Mouse (Mus musculus) bone marrow, adult 2 months (tissue): ENCODE measurements around the gene Srprb. TPM values are rescaled to one million over a fixed set of nuclear protein-coding genes. Genes with fewer than 3 reads are reported as not detected.

Source experiments
- H3K27ac ChIP-seq: fragments of 200-500 bp; 2 replicates; pipeline ENCODE4 v1.5.1; 2012; ENCODE audit warnings: low read depth, mild to moderate bottlenecking, control low read depth, inconsistent platforms, low read length; ENCODE audit not compliant: control insufficient read depth, poor library complexity, insufficient read depth
- H3K4me1 ChIP-seq: fragments of 200-500 bp; 2 replicates; pipeline ENCODE4 v1.6.1; 2011; ENCODE audit warnings: low read length; ENCODE audit not compliant: control insufficient read depth, insufficient read depth
- H3K4me3 ChIP-seq: fragments of 200-500 bp; replicated peaks from 2 replicates; pipeline ENCODE3; 2011; ENCODE audit warnings: mild to moderate bottlenecking, low read depth, low read length, control low read depth; ENCODE audit not compliant: control insufficient read depth
- CTCF ChIP-seq: fragments of 200-500 bp; IDR thresholded peaks from 2 replicates; pipeline ENCODE4 v1.5.1; 2011; ENCODE audit warnings: low read length, control low read depth; ENCODE audit not compliant: control insufficient read depth, insufficient read depth
- POLR2A ChIP-seq: fragments of 200-500 bp; IDR thresholded peaks from 2 replicates; pipeline ENCODE4 v1.6.1; 2011; ENCODE audit warnings: low read depth, mild to moderate bottlenecking, control low read depth, low read length, borderline replicate concordance; ENCODE audit not compliant: control insufficient read depth
- WGBS: fragments of 180-500 bp; shearing (Covaris S2); methylation state at CpG from one replicate; pipeline ENCODE4 v1.1.7; 2018; 5-methylcytosine and 5-hydroxymethylcytosine counted together
- polyA plus RNA-seq: library from polyadenylated mRNA; stranded (reverse); fragments of >200 nt; gene quantifications from 2 replicates; pipeline ENCODE4 v1.2.4, GENCODE M21; 2011; ENCODE audit warnings: low replicate concordance; ENCODE audit not compliant: missing spikeins, insufficient read depth, insufficient read length

The Srprb gene
- polyA plus RNA-seq, 1 experiment = 5.3 TPM

DNA sequence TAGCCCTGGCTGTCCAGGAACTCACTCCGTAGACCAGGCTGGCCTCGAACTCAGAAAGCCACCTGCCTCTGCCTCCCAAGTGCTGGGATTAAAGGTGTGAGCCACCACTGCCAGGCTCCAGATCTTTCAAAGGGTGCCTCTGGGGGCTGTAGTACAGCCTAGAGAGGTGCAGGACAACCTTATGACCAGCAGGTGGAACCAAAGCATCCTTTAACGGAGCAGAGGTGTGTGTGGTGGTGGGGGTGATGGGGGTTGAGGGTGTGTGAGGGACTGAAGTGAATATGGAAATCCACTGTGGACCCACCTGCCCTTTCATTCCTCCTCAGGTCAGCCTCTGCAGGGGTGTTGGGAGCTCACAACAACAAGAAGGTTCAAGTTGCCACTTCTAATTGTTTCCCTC, 23.5 kb upstream of the Srprb start:
- 59% methylated on average over 3 of the region's 3 CpGs for WGBS
- TF ChIP-seq CTCF = peak; percentile 67
- no peak for TF ChIP-seq POLR2A
- H3K4me3 ChIP-seq = no peak overlapping the region
- no peak overlapping the region for H3K27ac ChIP-seq
- no peaks in the 10 kb centered on the region; the same call in 1 of the 2 replicates for H3K4me1 ChIP-seq

DNA sequence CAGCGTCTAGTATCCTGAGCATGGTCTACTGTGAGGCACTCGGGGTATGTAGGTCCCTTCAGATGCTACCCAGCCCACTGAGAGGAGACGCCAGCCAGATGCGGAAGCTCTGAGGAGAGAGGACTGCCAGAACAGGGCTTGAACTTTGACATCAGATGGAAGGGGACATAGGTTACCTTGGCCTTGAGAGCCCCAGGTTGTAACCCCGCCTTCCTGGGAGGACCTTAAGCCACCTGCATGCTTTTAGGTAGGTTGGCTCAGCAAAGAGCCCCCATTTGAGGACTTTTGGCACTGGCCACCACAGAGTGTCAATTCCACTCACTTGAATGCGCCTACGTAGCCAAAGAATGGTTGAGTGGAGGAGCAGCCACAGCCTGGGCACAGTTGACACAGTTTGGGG, 22.8 kb upstream of the Srprb start:
- Histone ChIP-seq H3K27ac (no peak overlapping the region), H3K4me3 (no peak overlapping the region), H3K4me1 (no peaks in the 10 kb centered on the region)
- TF ChIP-seq POLR2A = no peak
- no peak for TF ChIP-seq CTCF
- 92% methylated on average over 7 of the region's 7 CpGs for WGBS

DNA sequence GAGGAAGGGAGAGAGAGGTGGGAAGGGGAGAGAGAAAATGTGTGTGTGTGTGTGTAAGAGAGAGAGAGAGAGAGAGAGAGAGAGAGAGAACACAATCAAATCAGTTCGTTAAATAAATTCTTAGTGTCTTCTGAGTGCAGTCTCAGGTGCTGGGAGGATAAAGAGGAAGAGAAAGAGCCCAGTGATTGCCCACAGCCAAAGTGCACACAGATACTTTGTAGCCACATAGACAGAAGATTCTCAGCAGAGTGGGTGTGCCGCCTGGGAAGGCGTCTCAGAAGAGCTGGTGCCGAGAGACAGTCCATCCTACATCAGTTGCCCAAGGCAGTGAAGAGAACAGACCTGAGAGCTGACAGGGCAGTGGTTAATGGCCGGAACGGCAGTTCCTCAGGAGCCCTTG, 12.3 kb upstream of the Srprb start:
- TF ChIP-seq CTCF = no peak
- TF ChIP-seq POLR2A = no peak
- no peaks in the 10 kb centered on the region for H3K4me1 ChIP-seq
- no peak overlapping the region for H3K4me3 ChIP-seq
- WGBS = 82% methylated on average over 6 of the region's 6 CpGs
- no peak overlapping the region for H3K27ac ChIP-seq

DNA sequence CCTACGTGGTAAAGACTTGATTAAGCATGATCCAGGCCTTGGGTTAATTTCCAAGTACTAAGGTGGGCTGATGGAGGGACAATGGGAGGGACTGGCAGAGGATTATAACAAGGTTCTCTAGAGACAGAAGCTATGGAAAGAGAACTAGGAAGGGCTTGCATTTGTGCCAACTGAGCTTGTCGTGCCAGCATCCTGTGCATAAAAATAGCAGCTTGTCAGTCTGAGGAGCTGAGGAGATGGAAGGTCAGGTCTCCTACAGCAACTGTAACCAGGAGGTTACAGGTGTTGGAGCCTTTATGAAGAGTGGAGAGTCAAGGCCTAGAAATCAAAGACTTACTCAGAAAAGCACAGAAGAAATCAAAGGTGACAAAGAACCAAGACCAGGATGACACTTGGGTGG, 11.7 kb upstream of the Srprb start:
- no peak for TF ChIP-seq CTCF
- no peak for TF ChIP-seq POLR2A
- 50% methylated on average over 2 of the region's 2 CpGs for WGBS

DNA sequence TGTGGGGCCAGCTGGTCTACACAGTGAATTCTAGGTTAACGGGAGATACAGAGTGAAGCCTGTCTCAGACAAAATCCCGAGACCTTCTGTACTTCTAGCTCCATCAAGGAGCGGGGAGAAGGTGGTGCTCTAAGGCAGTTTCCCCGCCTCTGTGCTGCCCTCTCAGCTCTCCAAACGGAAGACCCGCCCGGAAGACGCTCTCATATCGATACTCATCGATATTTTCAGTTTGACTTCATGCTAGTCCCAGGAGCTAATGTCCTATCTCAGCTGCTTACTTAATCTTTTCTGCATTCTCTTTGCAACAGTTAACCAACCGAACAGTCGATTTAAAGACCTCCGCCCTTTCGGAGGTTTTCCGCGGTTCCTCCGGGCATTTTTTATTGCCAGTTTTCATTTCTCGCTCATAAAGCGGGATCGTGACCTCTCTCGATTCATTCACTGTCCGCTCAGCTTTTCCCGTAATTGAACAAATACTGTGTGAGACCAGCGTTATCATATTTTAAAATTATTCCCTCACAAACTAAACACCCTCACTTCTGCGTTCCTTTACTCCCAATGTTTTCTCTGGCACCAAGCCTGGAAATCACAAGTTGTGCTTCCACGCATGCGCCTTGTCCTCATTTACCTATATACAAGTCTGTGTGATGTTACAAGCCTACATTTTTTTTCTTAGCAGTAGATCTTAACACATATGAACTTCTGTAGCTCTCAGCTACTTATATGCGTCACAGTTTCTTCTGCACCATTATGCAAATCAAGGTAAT, 10.9 kb upstream of the Srprb start:
- no peak for TF ChIP-seq CTCF
- no peak for TF ChIP-seq POLR2A
- no peak overlapping the region for H3K27ac ChIP-seq
- no peaks in the 10 kb centered on the region; the same call in 1 of the 2 replicates for H3K4me1 ChIP-seq
- H3K4me3 ChIP-seq = no peak overlapping the region
- 88% methylated on average over 28 of the region's 28 CpGs for WGBS

More for the DNA sequence above, 11.7 kb upstream of the Srprb start:
- no peak overlapping the region for H3K27ac ChIP-seq
- no peak overlapping the region for H3K4me3 ChIP-seq
- H3K4me1 ChIP-seq = no peaks in the 10 kb centered on the region

DNA sequence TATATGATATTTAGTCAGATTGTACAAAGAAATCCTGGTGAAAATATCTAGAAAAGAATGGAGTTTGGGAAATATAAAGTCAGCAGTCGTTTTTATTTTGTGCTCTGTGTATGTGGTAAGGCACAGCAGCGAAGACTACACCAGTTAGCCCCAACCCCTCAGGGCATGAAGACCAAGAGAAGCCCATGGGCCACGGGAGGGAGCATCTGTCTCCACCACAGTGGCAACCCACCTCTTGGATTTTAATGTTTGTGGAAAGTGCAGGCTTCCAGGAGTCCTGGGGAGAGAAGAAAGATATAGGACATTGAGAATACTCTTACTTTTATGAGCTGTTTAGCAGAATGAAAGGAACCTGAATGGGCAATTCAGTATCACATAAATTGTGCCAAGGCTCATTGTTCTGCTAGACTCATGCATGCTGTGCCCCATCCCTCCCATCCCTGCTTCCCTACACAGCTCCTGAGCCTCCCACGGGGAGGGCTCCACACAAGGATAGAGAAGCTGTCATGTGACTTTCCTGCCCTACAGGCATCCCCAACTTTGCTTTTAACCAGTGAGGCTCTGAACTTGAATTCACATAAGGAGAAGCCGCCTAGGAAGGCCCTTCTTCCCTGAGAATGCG, 7.0 kb upstream of the Srprb start:
- WGBS = 76% methylated on average over 6 of the region's 6 CpGs
- TF ChIP-seq POLR2A (no peak), CTCF (no peak)
- Histone ChIP-seq H3K27ac (no peak overlapping the region), H3K4me3 (no peak overlapping the region), H3K4me1 (no peaks in the 10 kb centered on the region; the same call in 1 of the 2 replicates)

DNA sequence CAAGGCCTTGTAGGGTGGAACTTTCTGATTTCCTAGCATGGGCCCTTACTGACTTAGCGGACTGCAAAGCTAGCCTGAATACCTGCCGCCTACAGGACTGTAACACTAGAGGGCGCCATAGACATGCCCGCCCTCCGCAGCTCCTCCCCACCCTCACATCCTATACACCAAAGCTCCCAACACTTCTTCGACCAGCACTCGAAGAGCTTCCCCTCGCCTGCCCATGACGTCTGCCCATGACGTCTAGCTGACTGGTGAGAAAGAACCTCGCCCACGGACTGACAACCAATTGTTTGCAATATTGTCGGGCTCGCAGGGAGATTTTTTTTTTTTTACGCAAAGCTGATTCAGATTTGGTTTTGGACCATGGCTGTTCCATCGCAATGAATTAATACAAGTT, 5.9 kb upstream of the Srprb start:
- WGBS = 9% methylated on average over 16 of the region's 16 CpGs
- TF ChIP-seq POLR2A (no peak), CTCF (peak; percentile 91)
- H3K4me3 ChIP-seq = no peak overlapping the region
- no peaks in the 10 kb centered on the region; the same call in 1 of the 2 replicates for H3K4me1 ChIP-seq
- H3K27ac ChIP-seq = no peak overlapping the region

DNA sequence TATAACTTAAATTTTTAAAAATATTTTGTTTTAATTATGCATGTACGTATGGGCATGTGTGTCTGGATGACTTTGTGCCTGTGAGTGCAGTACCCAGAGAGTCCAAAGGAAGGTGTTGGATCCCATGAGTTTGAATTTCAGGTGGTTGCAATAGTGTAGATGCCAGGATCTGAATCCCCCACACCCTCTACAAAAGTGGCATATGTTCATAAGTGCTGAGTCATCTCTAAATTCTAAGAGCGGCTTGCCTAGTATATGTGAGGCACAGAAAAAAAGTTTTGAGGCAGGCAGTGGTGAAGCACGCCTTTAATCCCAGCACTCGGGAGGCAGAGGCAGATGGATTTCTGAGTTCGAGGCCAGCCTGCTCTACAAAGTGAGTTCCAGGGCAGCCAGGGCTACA, 3.8 kb upstream of the Srprb start:
- H3K27ac ChIP-seq = no peak overlapping the region
- WGBS = 84% methylated on average over 5 of the region's 5 CpGs
- H3K4me3 ChIP-seq = no peak overlapping the region
- H3K4me1 ChIP-seq = no peaks in the 10 kb centered on the region; the same call in 1 of the 2 replicates
- TF ChIP-seq POLR2A (no peak), CTCF (no peak)
